Mouse (Mus musculus) naive thymus-derived CD4-positive, alpha-beta T cell, adult 2 months (primary cell): ENCODE results near the gene Drg2.
"Not testable (repeated sequence)": the region's sequence is repeated elsewhere in the genome, so short reads cannot be mapped to it uniquely, and the experiment has no call there.

Experiments used
- DNase-seq: peaks from one replicate; pipeline ENCODE4 v3.0.0-alpha.2; 2011; ENCODE audit warnings: low read depth

The Drg2 gene

DNA sequence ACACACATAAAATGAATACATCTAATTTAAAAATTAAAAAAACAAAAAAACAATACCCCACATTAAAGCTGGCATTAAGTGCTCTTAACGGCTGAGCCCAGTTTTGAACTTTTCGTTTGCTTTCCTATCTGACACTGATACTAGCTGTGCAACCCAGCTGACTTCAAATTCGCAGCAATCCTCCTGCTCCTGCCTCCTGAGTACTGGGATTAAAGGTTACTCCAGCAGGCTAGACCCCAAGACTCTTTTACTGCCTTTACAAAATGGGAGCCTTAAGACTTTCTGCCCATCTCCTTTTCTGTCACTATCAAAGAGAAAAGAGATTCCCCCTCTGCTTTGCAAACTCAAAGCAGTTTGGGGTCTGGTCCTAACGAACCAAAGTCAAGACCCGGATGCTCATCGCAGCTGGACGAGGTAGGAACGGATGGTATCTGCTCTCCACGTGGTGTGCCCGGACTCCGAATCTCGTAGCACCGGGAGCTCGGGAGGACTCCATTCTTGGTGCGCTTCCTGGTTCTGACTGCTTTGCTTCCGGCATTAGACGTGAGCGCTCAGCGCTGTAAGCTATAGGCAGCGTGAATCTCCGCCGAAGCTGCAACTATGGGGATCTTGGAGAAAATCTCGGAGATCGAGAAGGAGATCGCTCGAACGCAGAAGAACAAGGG lies at the start of gene Drg2:
Drg2 (plus strand) TSS at position 512 of the 665 bp plus-strand sequence.
- DNase-seq: peak; percentile 94

DNA sequence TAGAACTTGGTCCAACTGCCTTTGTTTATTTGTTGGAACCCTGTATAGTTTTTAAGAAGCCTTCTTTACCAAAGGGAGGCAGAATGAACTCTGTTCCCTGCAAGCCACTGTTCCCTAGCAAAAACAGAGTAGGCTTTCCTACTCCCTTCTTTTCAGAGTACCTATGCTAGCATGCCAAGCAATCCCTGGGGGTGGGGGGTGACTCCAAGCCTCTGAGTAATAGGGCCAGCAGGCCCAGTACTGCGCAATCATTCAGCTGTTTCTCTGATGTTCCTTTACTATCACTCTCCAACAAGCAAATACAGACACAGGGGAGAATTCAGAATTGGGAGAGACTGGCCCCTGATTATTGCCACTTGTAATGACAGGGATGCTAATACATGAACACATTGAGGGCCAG lies 47.8 kb upstream of the Drg2 start:
- no peak for DNase-seq

DNA sequence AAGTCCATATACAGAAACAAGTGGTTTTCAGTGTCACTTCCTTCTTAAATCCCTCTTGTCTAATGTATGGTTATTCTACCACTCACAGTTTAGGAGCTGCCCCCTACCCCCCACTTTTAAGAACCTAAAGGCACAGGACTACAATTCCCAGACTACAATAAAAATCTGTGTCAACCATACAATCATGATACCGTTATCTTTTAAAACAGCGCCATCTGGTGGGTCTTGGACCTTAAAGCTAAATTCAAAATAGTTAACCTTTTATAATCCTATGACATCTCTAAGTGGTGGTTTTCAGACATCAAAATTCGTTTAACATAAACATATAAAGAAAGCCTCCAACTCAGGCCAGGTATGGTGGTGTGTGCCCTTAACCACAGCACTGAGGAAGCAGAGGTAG lies 42.2 kb upstream of the Drg2 start:
- peak; percentile 88 for DNase-seq

DNA sequence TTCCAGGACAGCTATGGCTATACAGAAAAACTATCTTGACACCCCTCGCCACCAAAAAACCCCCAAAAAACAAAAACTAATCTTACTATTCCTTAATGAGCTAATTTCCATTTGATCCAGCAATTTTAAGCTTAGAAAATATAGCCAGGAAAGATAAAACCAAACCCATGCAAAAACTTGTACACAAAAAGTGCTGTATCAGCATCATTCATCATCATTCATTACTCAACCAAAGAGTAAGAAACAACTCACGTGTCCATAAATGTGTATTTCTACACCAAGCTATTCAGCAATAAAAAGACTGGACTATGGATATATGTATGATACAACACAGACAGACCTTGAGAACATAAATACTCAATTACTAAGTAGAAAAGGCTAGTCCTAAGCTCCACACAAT lies 41.5 kb upstream of the Drg2 start:
- no peak for DNase-seq

DNA sequence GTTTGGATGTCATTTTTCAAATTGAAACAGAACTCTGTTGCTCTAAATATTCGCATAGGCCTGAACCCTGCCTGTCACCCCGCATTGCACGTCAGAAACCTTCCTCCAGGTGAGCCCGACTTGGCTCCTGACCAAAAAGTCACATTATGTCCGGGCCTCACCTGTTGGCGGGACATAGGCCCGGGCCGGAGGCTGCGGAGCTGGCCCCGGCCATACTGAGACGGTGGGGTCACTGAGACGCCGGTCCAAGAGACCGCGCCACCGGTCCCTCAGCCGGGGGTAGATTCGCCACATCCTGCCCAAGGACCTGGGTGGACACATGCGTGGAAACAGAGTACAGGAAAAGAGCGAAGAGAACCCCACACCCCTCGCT lies 37.8 kb upstream of the Drg2 start:
- DNase-seq: no peak

DNA sequence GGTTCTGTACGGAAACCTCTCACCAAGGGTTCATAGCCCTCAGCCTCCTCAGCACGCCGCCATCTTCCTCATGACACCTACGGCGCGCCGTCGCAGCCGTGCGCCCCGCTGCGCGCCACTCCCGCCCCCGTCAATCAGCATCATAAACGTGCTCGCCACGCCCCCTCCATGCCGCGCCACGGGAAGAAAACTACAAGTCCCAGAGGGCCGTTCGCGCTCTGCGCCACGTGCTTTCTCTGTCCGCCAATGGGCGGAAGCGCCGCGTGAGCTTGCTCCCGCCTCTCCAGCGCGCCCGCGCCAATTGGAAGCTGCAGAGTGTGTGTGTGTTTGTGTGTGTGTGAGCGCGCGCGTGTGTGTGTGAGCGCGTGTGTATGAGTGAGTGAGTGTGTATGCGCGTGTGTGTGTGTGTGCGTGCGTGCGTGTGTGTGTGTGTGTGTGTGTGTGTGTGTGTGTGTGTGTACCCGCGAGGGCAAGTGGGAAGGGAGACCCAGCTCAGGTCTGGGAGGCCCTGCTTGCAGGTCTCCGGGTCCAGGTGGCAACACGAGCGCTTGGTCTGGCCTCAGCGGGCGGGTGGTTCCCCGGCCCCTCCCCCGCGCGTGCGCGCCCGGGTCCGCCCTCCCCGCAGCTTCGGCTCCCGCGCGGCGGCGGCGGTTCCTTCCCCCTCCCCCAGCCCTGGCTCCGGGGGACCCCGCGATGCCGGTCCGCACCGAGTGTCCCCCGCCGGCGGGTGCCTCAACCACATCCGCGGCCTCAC lies 37.3 kb upstream of the Drg2 start, which contains the start of gene Gid4:
Gid4 (plus strand) TSS at position 183 of the 754 bp plus-strand sequence.
- peak; percentile 100 for DNase-seq

DNA sequence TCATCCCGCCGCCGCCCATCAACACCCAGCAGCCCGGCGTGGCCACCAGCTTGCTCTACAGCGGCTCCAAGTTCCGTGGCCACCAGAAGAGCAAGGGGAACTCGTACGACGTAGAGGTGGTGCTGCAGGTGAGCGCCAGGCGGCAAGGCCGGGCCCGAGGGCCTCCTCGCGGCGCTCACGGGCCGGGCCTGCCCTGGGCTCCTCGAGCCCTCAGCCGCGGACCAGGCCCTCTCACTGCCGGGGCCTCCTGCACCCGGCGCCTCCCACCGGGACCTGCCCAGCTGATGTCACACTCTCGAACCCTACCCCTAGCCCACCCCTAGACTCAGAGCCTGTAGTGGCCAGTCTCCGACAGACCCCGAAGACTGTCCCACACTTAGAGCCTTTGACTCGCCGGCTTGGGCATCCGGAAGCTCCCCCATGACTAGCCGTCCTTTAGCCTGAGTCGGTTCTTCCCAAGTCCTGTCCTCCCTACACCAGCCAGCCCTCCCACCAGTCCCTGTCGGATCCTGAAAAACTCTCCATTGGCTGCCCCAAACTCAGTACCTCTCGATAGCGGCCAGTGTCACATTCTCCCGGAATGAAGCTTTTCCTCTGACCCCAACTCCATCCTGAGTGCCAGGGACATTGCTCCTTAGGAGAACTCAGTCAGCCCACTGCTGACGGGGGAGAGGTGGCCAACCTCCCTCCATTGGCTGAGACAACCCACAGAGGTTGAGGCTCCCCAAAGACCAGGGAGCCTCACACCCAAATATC lies 36.5 kb upstream of the Drg2 start, which contains the start of gene Atpaf2:
Atpaf2 (minus strand) TSS at position 741 of the 756 bp plus-strand sequence.
- DNase-seq: no peak

DNA sequence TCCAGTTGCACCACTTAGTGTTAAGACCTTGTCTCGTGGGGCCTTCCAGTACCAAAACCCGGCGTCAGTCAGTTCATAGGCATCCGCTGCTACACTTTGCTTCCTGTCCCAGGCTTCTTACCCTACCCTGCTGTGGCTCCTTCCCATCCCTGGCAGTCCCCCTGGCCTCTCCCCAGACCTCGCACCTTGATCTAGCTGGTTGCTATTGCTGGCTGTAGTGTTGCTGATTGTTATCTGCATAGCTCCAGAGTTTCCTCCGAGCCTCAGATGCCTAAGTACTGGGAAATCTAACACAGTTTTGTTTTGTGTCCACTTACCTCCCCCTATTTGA lies 36.0 kb upstream of the Drg2 start:
- peak; percentile 54 for DNase-seq

DNA sequence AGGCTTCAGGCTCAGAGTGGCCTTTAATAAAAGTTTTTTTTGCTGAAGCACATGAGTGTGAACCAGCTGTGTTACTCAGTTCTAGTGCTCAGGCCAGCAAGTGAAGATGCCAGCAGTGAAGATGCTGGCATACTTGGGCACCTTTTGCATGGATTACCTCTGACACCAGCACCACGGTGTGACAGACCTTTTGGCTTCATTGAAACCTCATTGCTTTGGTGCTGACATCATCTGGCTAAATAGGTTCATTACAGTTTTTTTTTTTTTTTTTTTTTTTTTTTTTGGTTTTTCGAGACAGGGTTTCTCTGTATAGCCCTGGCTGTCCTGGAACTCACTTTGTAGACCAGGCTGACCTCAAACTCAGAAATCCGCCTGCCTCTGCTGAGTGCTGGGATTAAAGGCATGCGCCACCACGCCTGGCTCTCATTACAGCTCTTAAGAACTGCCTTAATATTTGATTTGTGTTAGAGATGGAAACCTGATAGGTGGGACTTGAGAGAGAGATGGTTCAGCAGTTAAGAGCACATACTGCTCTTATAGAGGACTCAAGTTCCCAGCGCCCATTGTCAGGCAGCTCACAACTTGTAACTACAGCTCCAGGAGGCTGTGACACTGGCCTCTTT lies 32.2 kb upstream of the Drg2 start:
- DNase-seq: peak; percentile 56

DNA sequence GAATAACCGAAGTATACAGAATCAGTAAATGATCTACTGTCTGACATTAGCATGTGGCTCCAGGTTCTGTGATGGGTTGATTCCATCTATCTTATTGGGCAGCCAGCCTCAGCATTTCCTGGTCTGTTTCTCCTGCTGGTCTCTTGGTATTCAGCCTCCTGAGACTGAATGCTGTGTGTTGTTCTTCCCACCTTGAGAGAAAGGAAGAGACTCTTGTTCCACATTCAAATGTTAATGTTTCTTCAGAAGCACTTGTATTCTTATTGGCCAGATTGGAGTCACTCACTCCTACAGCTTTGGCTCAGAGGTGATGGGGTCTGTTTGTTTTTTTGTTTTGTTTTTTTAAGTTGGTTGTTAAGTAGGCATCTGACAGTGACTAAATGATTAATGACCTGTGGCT lies 31.4 kb upstream of the Drg2 start:
- DNase-seq: no peak

DNA sequence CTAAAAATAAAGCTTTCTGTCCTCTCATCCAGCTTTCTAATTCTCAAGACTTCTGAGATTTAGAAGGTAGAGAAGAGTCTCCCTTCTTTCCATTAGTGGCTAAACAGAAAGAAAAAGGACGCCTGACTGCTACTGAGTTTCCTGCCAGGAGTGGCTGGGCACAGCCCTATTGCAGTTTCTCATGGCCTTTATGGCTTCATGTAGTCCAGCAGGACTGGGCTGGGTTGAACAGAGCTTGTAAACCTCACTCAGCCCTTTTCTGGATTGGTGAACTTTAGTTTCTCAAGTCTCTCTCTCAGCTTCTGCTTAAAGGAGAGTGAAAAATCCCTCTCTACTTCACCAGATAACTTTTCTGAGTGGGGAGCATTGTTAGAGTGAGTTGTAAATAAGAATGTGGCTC lies 28.0 kb upstream of the Drg2 start:
- no peak for DNase-seq

DNA sequence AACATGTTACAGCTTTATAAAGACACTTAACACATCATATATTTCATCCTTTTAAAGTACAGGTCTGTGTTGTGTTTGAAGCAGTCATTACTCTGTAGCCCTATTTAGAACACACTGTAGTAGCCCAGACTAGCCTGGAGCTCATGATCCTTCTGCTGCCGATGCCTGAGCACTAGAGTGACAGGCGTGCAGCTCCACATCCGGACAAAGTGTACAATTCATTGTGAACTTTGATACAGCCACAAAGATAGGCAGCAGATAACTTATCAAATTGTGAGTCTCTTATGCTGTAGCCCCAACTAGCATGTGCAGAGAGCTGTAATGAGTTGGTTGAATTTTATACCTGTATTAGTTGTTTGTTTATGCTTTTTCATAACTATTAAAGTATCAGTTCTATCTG lies 26.8 kb upstream of the Drg2 start:
- DNase-seq: no peak

DNA sequence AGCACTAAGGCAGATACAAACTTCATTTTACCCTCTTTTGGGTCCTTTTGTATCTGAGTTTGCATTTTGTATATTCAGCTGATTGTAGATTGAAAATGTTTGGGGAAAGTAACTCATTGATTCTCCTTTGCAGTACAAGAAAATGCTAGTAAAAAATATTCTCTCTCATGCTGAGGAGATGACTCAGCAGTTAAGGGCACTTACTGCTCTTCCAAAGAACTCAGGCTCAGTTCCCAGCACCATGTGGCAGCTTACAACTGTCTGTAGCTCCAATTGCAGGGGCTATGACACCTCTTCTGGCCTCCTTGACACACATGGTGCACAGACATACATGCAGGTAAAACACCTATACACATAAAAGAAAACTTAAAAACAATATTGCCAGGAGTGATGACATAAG lies 20.9 kb upstream of the Drg2 start:
- no peak for DNase-seq

DNA sequence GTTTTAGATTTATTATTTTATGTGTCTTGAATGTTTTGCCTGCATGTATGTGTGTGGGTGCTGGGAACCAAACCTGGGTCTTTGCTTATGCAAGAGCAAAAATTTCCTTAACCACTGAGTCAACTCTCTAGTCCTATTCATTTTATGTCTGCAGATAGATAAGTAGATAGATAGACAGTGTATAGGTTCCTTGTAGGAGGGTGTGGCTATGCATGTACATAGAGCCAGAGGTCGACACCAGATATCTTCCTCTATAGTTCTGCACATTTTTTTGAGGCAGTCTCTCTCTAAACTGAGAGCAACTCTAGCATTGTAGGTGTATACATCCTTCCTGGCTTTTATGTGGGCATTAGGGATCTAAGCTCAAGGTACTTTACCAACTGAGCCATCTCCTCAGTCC lies 19.3 kb upstream of the Drg2 start:
- DNase-seq: no peak

DNA sequence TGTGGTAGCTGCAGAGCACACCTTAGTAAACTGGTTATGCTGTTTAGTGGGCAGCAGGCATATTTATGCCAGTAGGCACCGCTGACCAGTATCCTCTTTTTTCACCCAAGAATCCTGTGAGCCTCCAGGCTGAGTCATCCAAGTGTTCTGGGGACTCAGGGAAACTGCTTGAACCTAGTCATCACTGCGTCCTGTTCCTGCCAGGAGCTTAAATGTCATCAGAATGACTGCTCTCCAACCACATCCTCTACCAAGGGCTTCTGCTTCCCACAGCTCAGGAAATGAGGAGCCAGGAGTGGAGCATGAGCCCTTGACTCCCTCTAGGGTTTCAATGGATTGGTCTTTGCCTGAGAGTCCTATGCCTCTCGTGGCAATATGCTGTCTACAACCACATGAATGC lies 17.8 kb upstream of the Drg2 start:
- DNase-seq: no peak

DNA sequence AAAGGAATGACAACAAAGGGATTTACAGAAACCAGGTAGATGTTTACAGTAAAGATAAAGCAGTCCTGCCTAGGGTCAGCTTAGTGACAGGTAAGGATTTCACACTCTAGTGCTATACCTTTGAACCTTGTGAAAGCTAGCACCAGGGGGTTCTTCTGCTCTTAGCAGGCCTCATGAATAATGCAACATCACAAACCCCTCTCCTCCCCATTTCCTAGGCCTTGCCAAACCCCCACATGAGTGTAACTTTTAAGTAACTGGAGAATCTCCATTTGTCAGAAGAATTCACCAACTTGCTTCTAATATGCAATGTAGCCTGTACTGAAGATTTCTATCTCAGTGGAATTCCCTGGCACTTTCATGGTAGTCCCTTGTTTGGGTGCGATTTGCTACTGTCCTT lies 14.8 kb upstream of the Drg2 start:
- DNase-seq: not testable (repeated sequence)

DNA sequence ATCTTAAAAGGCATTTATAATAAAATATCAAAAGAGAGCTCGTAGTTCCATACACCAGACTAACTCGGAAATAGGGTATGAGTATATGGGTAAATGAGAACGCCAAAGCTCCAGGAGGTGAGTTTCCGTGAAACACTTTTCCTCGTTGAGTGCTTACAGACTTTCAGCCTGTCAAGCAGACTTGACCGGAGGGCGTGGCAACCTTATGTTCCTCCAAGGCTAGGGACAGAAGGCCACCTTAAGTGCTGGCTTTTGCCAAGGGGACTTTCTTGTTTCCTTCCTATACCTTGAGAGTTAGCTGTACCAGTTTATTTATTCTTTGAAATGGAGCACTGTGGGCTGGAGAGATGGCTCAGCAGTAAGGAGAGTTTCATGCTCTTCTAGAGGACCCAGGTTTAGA lies 14.2 kb upstream of the Drg2 start:
- no peak for DNase-seq

DNA sequence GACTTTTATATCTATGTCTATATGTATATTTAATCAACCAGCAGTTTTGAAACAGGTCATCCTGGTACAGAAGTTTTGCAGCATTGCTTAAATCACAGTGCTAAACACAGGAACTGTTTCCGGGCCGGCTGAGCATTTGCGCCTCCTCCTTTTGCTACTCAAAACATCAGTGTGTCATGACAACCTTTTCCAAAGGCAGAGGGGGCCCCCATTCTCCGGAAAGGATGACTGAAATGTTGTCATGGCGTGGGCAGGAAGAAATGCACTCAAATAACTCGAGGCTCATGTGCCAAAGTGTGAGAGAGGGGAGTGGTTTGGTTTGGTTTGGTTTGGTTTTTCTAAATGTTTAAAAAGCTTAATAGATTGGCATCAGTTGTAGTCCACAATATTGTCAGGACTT lies 11.5 kb upstream of the Drg2 start:
- DNase-seq: no peak

DNA sequence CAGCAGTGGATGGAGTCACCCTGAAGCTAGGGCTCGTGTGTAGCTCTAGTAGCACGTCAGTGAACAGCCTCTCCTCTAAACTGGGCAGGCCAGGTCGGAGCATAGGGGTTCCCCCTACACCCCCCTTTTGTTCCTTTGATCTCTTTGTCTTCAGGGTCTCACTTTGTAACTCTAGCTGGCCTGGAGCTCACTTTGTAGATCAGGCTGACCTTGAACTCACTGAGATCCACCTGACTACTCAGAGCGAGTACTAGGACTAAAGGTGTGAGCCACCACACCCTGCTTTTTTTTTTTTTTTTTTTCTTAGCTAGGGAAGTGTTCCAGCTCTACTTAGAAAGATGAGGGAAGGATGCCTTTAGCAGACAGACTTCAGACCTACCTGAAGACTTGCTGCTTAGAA lies 10.4 kb upstream of the Drg2 start:
- DNase-seq: no peak

DNA sequence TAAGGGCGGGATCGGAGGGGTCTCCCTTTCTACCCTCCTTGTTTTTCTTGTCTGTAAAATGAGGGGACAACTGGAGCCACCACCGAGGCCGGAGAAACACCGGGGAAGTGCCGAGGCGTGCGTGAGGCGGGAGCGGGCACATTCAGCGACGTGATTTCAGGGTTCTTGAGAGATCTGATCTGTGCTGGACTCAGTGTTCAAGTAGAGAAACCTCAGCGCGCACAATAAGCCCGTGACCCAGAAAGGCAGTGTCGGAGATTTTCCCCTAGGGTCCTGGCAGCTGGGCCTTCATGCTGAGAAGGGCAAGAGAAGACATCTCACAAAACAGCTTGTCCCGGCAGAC lies 325 bp downstream of the Drg2 start:
- no peak for DNase-seq

DNA sequence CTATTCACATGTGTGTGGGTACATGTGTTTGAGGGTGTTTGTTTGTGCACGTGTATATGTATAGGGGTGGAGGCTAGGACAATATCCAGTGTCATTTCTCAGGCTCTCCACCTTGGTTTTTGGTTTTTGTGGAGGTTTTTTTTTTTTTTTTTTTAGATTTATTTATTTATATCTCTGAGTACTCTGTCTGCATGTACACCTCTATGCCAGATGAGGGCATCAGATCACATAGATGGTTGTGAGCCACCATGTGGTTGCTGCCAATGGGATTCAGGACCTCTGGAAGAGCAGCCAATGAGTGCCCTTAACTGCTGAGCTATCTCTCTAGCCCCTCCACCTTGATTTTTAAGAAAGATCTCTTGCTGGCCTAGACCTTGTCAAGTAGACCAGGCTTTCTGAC lies 3.6 kb downstream of the Drg2 start:
- no peak for DNase-seq

DNA sequence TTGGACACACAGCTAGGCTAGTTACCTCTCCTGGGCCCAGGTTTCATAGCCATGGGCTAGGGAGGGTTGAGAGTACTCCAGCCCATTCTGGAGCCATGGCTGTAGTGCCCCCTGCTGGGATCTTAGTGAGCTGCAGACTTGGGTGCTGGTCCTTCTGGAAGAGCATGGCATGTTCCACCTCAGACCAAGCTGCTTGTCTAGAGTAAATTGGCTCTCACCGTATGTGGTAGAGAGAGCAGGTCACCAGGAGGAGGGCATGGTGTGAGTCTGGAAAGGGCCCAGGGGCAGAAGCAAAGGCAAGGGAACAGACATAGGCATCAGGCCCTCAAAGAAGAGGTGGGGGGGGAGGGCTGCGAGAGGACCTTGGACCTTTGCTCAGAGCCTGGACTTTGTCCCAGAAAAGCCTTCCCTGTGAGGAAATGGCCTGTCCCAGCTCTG lies 11.6 kb downstream of the Drg2 start:
- DNase-seq: peak; percentile 54

DNA sequence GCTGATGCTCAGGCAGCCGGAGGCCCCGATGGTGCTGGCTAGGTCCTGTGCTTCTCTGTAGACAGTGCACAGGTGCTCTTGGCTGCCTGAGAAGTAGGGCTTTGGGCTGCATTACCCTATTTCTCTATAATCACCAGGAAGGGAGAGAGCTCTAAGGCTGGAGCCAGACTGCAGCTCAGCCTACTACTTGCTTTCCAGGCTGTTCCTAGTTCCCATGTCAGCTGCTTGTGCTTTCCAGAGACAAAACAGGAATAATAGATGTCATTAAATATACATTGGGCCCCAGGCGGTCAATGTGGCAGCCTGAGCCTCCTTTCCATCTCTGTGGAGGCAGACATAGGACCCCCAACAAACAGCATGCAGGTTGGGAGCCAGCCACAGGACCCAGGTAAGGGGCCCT lies 14.6 kb downstream of the Drg2 start, which contains the start of gene Myo15:
Myo15 (plus strand) TSS at position 301 of the 400 bp plus-strand sequence.
- DNase-seq: no peak
